Mouse (Mus musculus): ENCODE results near the gene Sco1. TPM values are rescaled to one million over a fixed set of nuclear protein-coding genes. Genes with fewer than 3 reads are reported as not detected.

The Sco1 gene
- total and polyA plus RNA-seq, 2 experiments from 2014 or later, result 8.2 to 15.8 TPM

- peaks cover 9% of the 10 kb centered on the region; the same call in 1 of the 2 replicates for H3K27me3 ChIP-seq (ENCODE audit: control insufficient read depth, insufficient read depth, low read length)
- ATAC-seq (ENCODE audit: insufficient read depth, low read depth) (no peak), DNase-seq (ENCODE audit: low spot score) (no peak)
- H3K9ac ChIP-seq (replicated peaks; ENCODE audit: low read depth, low read length), result no peak overlapping the region
- WGBS, result 37% methylated on average over 3 of the region's 3 CpGs
- no peaks in the 10 kb centered on the region for H3K9me3 ChIP-seq (replicated peaks; ENCODE audit: control insufficient read depth, low read length)
- H3K27ac ChIP-seq (ENCODE audit: low read depth), result no peak overlapping the region
- no peaks in the 10 kb centered on the region for H3K36me3 ChIP-seq (replicated peaks; ENCODE audit: control insufficient read depth, insufficient read depth, low read length)
- no peak for TF ChIP-seq CTCF (IDR thresholded peaks at IDR 0.05; ENCODE audit: low read depth)
- no peak for TF ChIP-seq EP300 (IDR thresholded peaks at IDR 0.05; ENCODE audit: low read depth)
- no peak overlapping the region for H3K4me3 ChIP-seq (ENCODE audit: low read depth, low read length)
- no peaks in the 10 kb centered on the region for H3K4me1 ChIP-seq (ENCODE audit: control insufficient read depth, insufficient read depth)
- H3K4me2 ChIP-seq (ENCODE audit: low read depth, low read length), result no peak overlapping the region
Observed at GRCm38 (mm10) chr11:67077435-67077834, 25.0 kb downstream of the Sco1 start.

- H3K4me1 ChIP-seq (ENCODE audit: control insufficient read depth, insufficient read depth), result no peaks in the 10 kb centered on the region
- ATAC-seq (ENCODE audit: insufficient read depth, low read depth) (no peak), DNase-seq (ENCODE audit: low spot score) (no peak)
- WGBS, result 65% methylated on average over 5 of the region's 5 CpGs
- H3K4me2 ChIP-seq (ENCODE audit: low read depth, low read length), result no peak within 1 kb of the TSS
- H3K36me3 ChIP-seq (replicated peaks; ENCODE audit: control insufficient read depth, insufficient read depth, low read length), result no peaks in the 10 kb centered on the region
- TF ChIP-seq EP300 (IDR thresholded peaks at IDR 0.05; ENCODE audit: low read depth) (no peak), CTCF (IDR thresholded peaks at IDR 0.05; ENCODE audit: low read depth) (no peak)
- no peak within 1 kb of the TSS for H3K9ac ChIP-seq (replicated peaks; ENCODE audit: low read depth, low read length)
- no peaks in the 10 kb centered on the region for H3K9me3 ChIP-seq (replicated peaks; ENCODE audit: control insufficient read depth, low read length)
- H3K4me3 ChIP-seq (ENCODE audit: low read depth, low read length), result no peak within 1 kb of the TSS
- peaks cover 13% of the 10 kb centered on the region for H3K27me3 ChIP-seq (ENCODE audit: control insufficient read depth, insufficient read depth, low read length)
- no peak within 1 kb of the TSS for H3K27ac ChIP-seq (ENCODE audit: low read depth)
Observed at GRCm38 (mm10) chr11:67078000-67078399, 25.5 kb downstream of the Sco1 start, which contains the start of gene Myh3. Gene Myh3, plus strand, starts transcription at chr11:67078300.

GRCm38 (mm10) chr11:67078888-67079287 lies 26.4 kb downstream of the Sco1 start:
- peaks cover 22% of the 10 kb centered on the region for H3K27me3 ChIP-seq (ENCODE audit: control insufficient read depth, insufficient read depth, low read length)
- no peak overlapping the region for H3K4me2 ChIP-seq (ENCODE audit: low read depth, low read length)
- no peak overlapping the region for H3K9ac ChIP-seq (replicated peaks; ENCODE audit: low read depth, low read length)
- no peaks in the 10 kb centered on the region for H3K9me3 ChIP-seq (replicated peaks; ENCODE audit: control insufficient read depth, low read length)
- TF ChIP-seq EP300 (IDR thresholded peaks at IDR 0.05; ENCODE audit: low read depth) (no peak), CTCF (IDR thresholded peaks at IDR 0.05; ENCODE audit: low read depth) (no peak)
- DNase-seq (ENCODE audit: low spot score) (no peak), ATAC-seq (ENCODE audit: insufficient read depth, low read depth) (no peak)
- 84% methylated on average over 6 of the region's 6 CpGs for WGBS
- no peaks in the 10 kb centered on the region for H3K4me1 ChIP-seq (ENCODE audit: control insufficient read depth, insufficient read depth)
- no peak overlapping the region for H3K27ac ChIP-seq (ENCODE audit: low read depth)
- H3K36me3 ChIP-seq (replicated peaks; ENCODE audit: control insufficient read depth, insufficient read depth, low read length), result no peaks in the 10 kb centered on the region
- no peak overlapping the region for H3K4me3 ChIP-seq (ENCODE audit: low read depth, low read length)

- 69% methylated on average over 11 of the region's 11 CpGs for WGBS
- Histone ChIP-seq H3K4me1 (ENCODE audit: control insufficient read depth, insufficient read depth) (no peaks in the 10 kb centered on the region), H3K36me3 (replicated peaks; ENCODE audit: control insufficient read depth, insufficient read depth, low read length) (no peaks in the 10 kb centered on the region), H3K9ac (replicated peaks; ENCODE audit: low read depth, low read length) (no peak overlapping the region), H3K27me3 (ENCODE audit: control insufficient read depth, insufficient read depth, low read length) (peaks cover 31% of the 10 kb centered on the region), H3K9me3 (replicated peaks; ENCODE audit: control insufficient read depth, low read length) (no peaks in the 10 kb centered on the region), H3K4me3 (ENCODE audit: low read depth, low read length) (no peak overlapping the region), H3K27ac (ENCODE audit: low read depth) (no peak overlapping the region), H3K4me2 (ENCODE audit: low read depth, low read length) (no peak overlapping the region)
- no peak for DNase-seq (ENCODE audit: low spot score)
- TF ChIP-seq EP300 (IDR thresholded peaks at IDR 0.05; ENCODE audit: low read depth) (no peak), CTCF (IDR thresholded peaks at IDR 0.05; ENCODE audit: low read depth) (no peak)
- no peak for ATAC-seq (ENCODE audit: insufficient read depth, low read depth)
Observed at GRCm38 (mm10) chr11:67079740-67080139, 27.3 kb downstream of the Sco1 start.

GRCm38 (mm10) chr11:67080168-67080567 lies 27.7 kb downstream of the Sco1 start:
- DNase-seq (ENCODE audit: low spot score) (peak; percentile 49), ATAC-seq (ENCODE audit: insufficient read depth, low read depth) (peak; percentile 69)
- Histone ChIP-seq H3K36me3 (replicated peaks; ENCODE audit: control insufficient read depth, insufficient read depth, low read length) (no peaks in the 10 kb centered on the region), H3K9ac (replicated peaks; ENCODE audit: low read depth, low read length) (no peak overlapping the region), H3K4me2 (ENCODE audit: low read depth, low read length) (no peak overlapping the region), H3K27me3 (ENCODE audit: control insufficient read depth, insufficient read depth, low read length) (peaks cover 35% of the 10 kb centered on the region), H3K4me1 (ENCODE audit: control insufficient read depth, insufficient read depth) (no peaks in the 10 kb centered on the region), H3K4me3 (ENCODE audit: low read depth, low read length) (no peak overlapping the region), H3K9me3 (replicated peaks; ENCODE audit: control insufficient read depth, low read length) (no peaks in the 10 kb centered on the region), H3K27ac (ENCODE audit: low read depth) (no peak overlapping the region)
- WGBS, result 5% methylated on average over 3 of the region's 3 CpGs
- no peak for TF ChIP-seq EP300 (IDR thresholded peaks at IDR 0.05; ENCODE audit: low read depth)
- TF ChIP-seq CTCF (IDR thresholded peaks at IDR 0.05; ENCODE audit: low read depth), result peak; percentile 76

- TF ChIP-seq EP300 (IDR thresholded peaks at IDR 0.05; ENCODE audit: low read depth) (no peak), CTCF (IDR thresholded peaks at IDR 0.05; ENCODE audit: low read depth) (no peak)
- H3K27me3 ChIP-seq (ENCODE audit: control insufficient read depth, insufficient read depth, low read length), result peaks cover 38% of the 10 kb centered on the region
- peak; percentile 72 for ATAC-seq (ENCODE audit: insufficient read depth, low read depth)
Observed at GRCm38 (mm10) chr11:67081125-67081649, 28.7 kb downstream of the Sco1 start.

More at GRCm38 (mm10) chr11:67081125-67081649, 28.7 kb downstream of the Sco1 start:
- Histone ChIP-seq H3K4me2 (ENCODE audit: low read depth, low read length) (no peak overlapping the region), H3K27ac (ENCODE audit: low read depth) (no peak overlapping the region), H3K36me3 (replicated peaks; ENCODE audit: control insufficient read depth, insufficient read depth, low read length) (no peaks in the 10 kb centered on the region), H3K4me1 (ENCODE audit: control insufficient read depth, insufficient read depth) (no peaks in the 10 kb centered on the region), H3K9me3 (replicated peaks; ENCODE audit: control insufficient read depth, low read length) (no peaks in the 10 kb centered on the region), H3K4me3 (ENCODE audit: low read depth, low read length) (no peak overlapping the region), H3K9ac (replicated peaks; ENCODE audit: low read depth, low read length) (no peak overlapping the region)
- 7% methylated on average over 9 of the region's 11 CpGs for WGBS
- DNase-seq (ENCODE audit: low spot score), result peak; percentile 25

Data from heart, postnatal 0 days (tissue).